Mouse (Mus musculus) left cerebral cortex, adult 11 months (tissue): Measurements from ENCODE around the gene Wdr64.

Experiments used
- DNase-seq: peaks from one replicate; pipeline ENCODE4 v3.0.0; 2022; ENCODE audit warnings: low spot score

The Wdr64 gene

GRCm38 (mm10) chr1:175698293-175698692 lies at the start of gene Wdr64:
TSS of gene Wdr64 (plus strand) at chr1:175698593.
- DNase-seq = no peak

DNA sequence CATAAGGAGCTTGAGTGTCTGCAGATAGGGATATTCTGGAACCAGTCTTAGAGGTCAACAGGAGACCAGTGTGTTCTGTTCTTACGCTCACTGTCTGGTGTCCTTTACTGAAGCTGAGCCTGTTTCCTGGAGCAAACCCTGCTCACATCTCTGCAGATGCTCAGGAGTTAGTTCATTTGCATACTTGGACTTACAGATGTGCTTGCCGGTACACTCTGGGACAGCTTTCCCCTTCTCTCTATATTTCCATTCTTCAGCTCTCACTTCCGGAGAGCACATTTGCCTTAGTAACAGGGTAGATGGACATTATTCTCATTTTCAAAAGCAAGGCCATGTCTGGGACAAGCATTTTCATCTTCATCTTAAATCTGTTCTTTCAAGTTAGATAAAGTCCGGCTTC lies 49.8 kb upstream of the Wdr64 start:
- DNase-seq = no peak

GRCm38 (mm10) chr1:175659900-175660299 lies 38.5 kb upstream of the Wdr64 start:
- no peak for DNase-seq

DNA sequence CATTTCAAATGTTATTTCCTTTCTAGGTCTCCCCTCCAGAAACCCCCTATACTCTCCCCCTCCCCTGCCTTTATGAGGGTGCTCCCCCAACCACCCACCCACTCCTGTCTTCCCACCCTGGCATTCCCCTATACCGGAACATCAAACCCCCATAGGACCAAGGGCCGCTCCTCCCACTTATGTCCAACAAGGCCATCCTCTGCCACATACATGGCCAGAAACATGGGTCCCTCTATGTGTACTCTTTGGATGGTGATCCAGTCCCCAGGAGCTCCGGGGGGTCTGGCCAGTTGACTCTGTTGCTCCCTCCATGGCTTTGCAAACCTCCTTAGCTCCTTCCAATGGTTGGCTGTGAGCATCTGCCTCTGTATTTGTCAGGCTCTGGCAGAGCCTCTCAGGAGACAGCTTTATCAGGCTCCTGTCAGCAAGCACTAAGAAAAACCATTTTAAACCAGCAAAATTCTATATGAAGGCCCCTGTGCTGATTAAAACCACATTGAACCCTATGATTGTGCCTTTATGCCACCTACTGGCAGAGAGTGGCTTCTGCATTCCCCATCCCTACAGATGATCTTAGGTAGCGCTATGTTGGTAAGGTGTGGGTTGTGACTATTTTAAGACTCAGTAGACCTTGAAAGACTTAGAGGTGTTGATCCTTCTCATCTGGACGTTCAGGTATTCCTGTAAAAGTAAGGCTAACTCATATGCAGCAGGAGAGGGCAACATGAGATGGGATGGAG lies 29.6 kb upstream of the Wdr64 start:
- DNase-seq = no peak

DNA sequence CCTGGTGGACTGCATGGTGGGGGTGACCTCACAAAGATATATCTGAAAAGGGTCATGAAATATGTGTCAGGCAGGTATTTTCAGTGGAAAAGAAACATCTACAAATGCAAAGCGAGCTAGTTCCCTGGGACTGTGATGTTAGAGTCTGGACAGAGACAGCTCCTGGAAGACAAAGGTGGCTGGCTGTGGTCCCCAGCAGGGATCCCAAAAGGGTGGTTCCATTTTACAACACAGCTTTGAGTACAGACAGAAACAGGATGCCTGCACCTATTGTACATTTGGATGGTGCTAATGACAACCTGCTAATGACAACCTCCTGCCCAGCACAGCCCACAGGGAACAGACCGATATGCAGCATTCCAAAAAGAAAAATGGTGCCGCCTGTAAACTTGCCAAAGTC lies 28.9 kb upstream of the Wdr64 start:
- DNase-seq = no peak

- DNase-seq = no peak
These were observed 28.4 kb upstream of the Wdr64 start for GRCm38 (mm10) chr1:175670042-175670441.

DNA sequence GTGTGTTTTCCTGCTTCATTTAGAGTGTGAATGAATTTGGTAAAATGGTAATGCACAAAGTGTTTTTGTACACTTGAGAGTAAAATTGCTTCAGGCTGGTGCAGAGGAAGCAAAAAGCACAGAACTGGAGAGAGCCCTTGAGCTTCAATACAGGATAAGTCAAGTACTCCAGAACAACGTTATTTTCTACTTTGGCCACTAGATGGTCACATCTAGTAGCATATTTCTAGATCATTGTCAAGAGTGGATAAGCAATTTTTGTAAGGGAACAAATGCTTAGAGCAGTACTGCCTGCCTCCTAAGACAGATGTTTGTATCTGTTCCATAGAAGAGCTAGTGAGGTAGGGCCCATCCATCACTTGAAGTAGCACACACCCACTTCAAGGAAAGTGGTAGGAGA lies 26.8 kb upstream of the Wdr64 start:
- DNase-seq = no peak

DNA sequence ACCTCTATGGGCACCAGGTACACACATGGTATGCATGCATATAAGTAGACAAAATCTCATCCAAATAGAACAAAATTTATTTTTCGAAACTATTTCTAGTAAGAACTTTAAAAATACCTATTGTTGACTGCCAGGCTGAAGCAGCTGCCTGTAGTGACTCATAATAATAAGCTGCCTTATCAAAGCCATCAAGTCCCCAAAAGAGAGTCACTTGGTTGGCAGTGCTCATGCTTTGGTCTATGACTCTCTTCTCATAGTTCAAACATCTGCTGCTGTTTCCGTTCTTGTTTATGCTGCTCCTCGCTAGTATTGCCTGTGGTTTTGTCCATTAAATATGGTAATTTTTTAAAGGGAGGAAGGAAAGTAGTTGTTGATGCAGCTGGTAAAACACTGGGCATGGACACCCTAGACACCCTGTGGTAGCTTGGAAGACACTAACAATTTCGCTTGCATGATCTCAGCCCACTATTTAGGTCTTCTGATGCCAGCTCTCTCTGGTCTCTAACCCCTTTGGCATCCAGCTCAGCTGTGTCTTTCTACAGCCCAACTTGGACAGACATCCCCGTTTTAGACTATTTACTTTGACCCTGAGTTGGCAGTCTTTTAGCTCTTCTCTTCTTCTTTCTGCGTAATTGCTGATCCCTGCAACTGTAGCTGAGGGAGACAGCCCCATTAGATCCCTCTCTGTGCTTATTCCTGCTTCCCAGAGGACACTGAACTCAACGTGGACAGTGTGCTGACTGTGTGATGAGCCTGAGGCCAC lies 24.6 kb upstream of the Wdr64 start:
- DNase-seq = no peak

DNA sequence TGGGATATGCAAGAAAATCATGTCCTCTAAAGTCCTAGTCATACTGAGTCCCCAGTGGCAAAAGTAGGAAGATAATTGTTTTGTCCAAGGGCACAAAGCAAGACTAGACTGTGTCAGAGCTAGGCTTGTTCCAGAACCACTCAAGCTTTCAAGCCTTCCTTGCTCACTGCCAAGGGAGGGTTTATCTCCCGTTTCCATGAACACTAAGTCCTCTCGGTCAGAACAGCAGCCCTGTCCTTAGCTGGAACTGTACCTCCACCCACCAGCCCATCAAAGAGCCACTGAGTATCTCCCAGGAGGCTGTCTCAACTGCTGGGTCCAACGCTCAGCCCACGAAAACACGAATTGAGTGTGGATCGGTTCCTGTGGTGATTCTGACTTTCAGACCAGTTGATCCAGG lies 23.3 kb upstream of the Wdr64 start:
- DNase-seq = no peak

- no peak for DNase-seq
These were observed 20.9 kb upstream of the Wdr64 start for GRCm38 (mm10) chr1:175677459-175677858.

DNA sequence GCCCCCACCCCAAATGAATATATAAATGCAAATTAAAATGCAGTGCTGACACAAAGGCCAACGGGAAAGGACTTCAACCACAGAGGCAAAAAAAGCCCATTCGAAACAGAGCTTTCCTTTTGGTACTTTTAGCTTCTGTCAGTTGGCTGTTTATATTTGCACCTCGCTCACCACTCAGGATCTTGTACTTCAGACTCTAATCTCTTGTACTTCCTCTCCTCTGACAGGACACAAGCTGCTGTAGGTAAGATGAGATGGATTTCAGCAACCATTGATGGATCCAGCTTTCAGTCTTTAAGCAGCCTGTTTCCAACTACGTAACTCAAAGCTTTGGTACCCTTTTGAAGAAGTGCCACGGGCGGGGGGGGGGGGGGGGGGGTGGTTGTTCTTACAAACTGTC lies 17.4 kb upstream of the Wdr64 start:
- DNase-seq = no peak

- DNase-seq = no peak
These were observed 6.6 kb upstream of the Wdr64 start for GRCm38 (mm10) chr1:175691686-175692245.

GRCm38 (mm10) chr1:175692246-175692996 lies 6.0 kb upstream of the Wdr64 start, which contains the start of the genes Opn3 and Chml:
TSS of gene Opn3 (minus strand) at chr1:175692776.
TSS of gene Chml (minus strand) at chr1:175692901.
- DNase-seq = peak; percentile 98

- no peak for DNase-seq
These were observed 5.4 kb upstream of the Wdr64 start for GRCm38 (mm10) chr1:175692997-175693361.

- DNase-seq = peak; percentile 18
These were observed 4.9 kb upstream of the Wdr64 start for GRCm38 (mm10) chr1:175693429-175693960.

DNA sequence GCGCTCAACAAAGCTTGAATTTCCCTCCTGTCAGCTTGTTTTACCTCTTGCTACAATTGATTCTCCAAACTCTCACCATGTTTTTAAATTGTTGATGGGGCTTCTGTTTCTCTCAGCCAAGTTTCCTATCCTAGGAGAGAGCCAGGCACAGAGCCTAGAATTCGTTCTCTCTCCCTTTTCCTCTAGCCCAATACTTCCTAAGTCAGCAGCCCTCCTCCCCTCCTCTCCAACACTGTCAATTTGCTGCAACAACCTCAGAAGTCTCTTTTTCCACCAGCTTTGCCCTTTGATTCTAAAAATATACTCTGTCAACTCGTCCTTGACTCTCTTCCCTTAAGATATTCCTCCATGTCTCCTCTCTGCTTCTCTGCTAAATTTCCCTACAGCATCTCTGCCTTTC lies 982 bp downstream of the Wdr64 start:
- DNase-seq = no peak

DNA sequence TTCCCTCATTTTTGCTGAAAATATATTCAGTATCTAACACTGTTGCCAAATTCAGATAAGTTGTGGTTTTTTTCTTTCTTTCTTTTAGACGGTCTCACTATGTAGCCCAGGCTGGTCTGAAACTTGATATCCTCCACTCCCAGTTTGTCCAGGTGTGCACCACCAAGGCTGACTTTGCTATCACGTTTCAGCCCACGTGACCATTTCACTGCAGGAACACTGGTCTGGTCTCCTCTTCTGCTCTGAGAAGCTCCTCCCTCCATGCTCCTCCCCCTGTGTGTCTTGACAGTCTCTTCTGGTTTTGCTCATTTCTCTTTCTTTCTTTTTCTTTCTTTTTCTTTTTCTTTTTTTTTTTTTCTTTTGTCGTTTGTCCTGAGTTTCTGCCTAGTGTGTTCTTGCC lies 1.4 kb downstream of the Wdr64 start:
- no peak for DNase-seq

DNA sequence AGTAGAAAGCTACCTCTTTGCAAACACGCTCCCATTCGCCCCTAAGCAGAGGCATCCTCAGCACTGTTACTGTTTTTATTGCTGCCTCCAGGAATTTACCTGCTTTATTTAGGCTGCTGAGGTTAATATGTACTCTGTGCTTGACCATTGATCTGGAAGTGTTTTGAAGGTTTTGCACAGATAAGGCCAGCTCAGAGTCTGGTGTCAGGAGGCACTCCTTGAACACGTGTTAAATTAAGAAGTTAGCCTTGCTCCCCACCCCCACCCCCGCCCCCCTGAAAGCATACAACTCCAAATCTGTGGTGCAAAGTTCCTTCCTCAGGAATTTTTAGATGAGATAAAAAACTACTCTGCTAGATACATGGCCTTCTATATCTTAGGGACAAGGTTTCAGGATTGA lies 2.8 kb downstream of the Wdr64 start:
- no peak for DNase-seq

DNA sequence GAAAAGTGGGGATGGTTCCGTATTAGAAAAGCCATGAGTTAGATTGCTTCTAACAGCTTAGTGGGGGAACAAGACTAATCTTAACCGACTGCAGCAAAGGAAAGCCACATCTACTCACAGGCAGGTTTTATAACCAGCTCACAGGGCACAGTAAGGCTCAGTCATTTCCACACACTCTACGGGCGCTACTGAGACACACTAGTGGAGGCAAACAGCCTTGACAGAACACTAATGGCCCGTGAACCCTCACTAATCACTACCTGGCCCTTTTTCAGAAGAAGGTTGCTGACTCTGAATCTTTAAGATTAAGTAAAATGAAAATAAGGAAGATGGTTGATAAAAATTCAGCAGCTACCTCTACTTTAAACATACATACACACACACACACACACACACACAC lies 9.2 kb downstream of the Wdr64 start:
- DNase-seq = no peak

- DNase-seq = no peak
These were observed 9.6 kb downstream of the Wdr64 start for GRCm38 (mm10) chr1:175708013-175708412.

- DNase-seq = no peak
These were observed 14.0 kb downstream of the Wdr64 start for GRCm38 (mm10) chr1:175712338-175712909.

DNA sequence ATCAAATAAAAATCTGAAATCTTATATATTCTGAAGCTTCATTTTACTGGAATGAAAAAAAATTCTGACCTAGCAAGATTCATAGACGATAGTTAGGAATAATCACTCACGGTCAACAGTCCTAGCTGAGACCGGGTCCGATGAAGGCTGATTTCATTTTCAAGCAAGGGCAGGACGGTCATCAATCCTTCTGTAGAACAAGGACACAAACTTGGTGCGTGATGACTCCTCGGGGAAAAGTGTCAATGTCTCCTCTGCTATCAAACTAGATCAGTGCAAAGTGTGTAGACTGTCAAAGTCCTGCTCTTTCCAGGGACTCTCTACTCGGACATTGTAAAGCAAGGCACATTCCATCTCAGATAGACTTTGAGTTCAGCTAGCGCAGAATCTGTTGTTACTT lies 18.4 kb downstream of the Wdr64 start:
- DNase-seq = no peak
